Mouse (Mus musculus) adrenal gland, postnatal 10 days (tissue): Measurements from ENCODE around the gene BC055324. TPM values are rescaled to one million over a fixed set of nuclear protein-coding genes. Genes with fewer than 3 reads are reported as not detected.

ENCODE experiments used
- DNase-seq: peaks from one replicate; pipeline ENCODE4 v3.0.0; 2021; ENCODE audit warnings: mixed read lengths
- total RNA-seq, 2 experiments: library from RNA; stranded (reverse); gene quantifications; 2 replicates each; pipeline ENCODE4 v1.2.3; 2021

The BC055324 gene
- total RNA-seq, 2 experiments from 2014 or later = 3.2 to 4.0 TPM

GRCm38 (mm10) chr1:163953396-163953795 is 41.2 kb downstream of the BC055324 start:
- no peak for DNase-seq

GRCm38 (mm10) chr1:163942056-163942455 is 52.5 kb downstream of the BC055324 start:
- DNase-seq = no peak

- DNase-seq = peak; percentile 26
Observed at GRCm38 (mm10) chr1:163934591-163934990, 60.0 kb downstream of the BC055324 start.

- no peak for DNase-seq
Observed at GRCm38 (mm10) chr1:163931801-163932200, 62.8 kb downstream of the BC055324 start.

GRCm38 (mm10) chr1:163930458-163930794 is 64.2 kb downstream of the BC055324 start:
- no peak for DNase-seq

GRCm38 (mm10) chr1:163929636-163930457 is 64.7 kb downstream of the BC055324 start:
- peak; percentile 93 for DNase-seq

GRCm38 (mm10) chr1:163928846-163929245 is 65.8 kb downstream of the BC055324 start, which contains the start of gene Scyl3:
Gene Scyl3 (plus strand): TSS chr1:163929100.
- no peak for DNase-seq

GRCm38 (mm10) chr1:163924093-163924492 is 70.5 kb downstream of the BC055324 start:
- DNase-seq = no peak

- no peak for DNase-seq
Observed at GRCm38 (mm10) chr1:163917349-163918160, 77.0 kb downstream of the BC055324 start.

- no peak for DNase-seq
Observed at GRCm38 (mm10) chr1:163911981-163912380, 82.6 kb downstream of the BC055324 start.

- no peak for DNase-seq
Observed at GRCm38 (mm10) chr1:163910785-163911184, 83.8 kb downstream of the BC055324 start.

GRCm38 (mm10) chr1:163910343-163910742 is 84.3 kb downstream of the BC055324 start:
- peak; percentile 49 for DNase-seq

- no peak for DNase-seq
Observed at GRCm38 (mm10) chr1:163908389-163908788, 86.2 kb downstream of the BC055324 start.

GRCm38 (mm10) chr1:163907007-163907811 is 87.4 kb downstream of the BC055324 start:
- DNase-seq = no peak

GRCm38 (mm10) chr1:163903411-163903810 is 91.2 kb downstream of the BC055324 start:
- no peak for DNase-seq

GRCm38 (mm10) chr1:163900168-163900567 is 94.4 kb downstream of the BC055324 start:
- DNase-seq = no peak

GRCm38 (mm10) chr1:163899575-163899974 is 95.0 kb downstream of the BC055324 start:
- DNase-seq = no peak

GRCm38 (mm10) chr1:163898291-163898764 is 96.3 kb downstream of the BC055324 start:
- no peak for DNase-seq
